Mouse (Mus musculus): Measurements from ENCODE around the gene Gm21988.

The Gm21988 gene

DNA sequence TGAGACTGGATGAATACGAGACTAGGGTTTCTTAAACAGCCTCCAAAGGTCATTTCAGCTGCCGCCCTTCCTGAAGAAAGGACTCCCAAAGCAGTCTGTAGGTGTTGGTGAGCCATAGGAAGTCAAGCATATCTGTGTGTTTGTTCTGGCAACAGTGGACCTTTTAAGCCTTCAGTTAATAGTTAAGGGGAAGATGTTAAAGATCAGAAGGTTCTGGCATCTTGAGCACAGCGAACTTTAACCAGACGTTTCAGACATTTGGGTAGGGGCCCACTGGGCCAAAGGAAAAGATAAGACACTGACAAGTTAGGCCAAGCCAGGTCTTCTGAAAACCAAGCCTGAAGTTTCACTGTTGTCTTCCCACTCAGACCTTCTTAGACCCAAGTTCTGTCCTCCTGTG lies 21.6 kb downstream of the Gm21988 start:
- no peak for DNase-seq (ENCODE audit: low spot score in 2 of 2)

DNA sequence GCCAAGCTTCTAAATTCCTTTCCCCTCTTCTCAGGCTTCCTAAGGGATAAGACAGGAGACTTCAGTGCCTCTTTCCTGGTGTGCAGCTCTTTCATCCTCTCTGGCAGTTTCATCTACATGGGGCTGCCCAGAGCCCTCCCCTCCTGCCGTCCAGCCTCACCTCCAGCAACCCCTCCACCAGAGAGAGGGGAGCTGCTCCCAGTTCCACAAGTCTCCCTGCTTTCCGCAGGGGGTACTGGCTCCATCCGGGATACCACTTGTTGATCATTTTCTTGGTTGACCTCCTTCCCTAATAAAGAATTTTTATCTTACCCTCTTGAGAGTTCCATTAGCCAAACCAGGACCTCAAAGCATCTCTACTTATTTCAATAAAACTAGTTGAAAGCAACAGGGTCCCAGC lies 23.5 kb downstream of the Gm21988 start:
- DNase-seq (ENCODE audit: low spot score in 2 of 2) = no peak

DNA sequence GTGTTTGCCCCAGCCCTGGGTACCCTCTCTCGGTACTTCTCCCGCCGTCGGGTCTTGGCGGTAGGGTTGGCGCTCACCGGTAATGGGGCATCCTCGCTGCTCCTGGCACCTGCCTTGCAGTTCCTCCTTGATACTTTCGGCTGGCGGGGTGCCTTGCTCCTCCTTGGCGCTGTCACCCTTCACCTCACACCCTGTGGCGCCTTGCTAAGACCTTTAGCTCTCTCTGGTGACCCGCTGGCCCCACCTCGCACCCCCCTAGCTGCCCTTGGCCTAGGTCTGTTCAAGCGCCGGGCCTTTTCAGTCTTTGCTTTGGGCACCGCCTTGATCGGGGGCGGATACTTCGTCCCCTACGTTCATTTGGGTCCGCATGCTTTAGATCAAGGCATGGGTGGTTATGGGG lies 24.3 kb downstream of the Gm21988 start:
- no peak for DNase-seq (ENCODE audit: low spot score in 2 of 2)

- DNase-seq (ENCODE audit: low spot score in 2 of 2) = no peak
Measured at GRCm38 (mm10) chr11:70214856-70215209, 24.8 kb downstream of the Gm21988 start.

- DNase-seq (ENCODE audit: low spot score in 2 of 2) = no peak
Measured at GRCm38 (mm10) chr11:70214191-70214855, 25.3 kb downstream of the Gm21988 start.

GRCm38 (mm10) chr11:70213736-70214135 lies 25.9 kb downstream of the Gm21988 start:
- DNase-seq (ENCODE audit: low spot score in 2 of 2) = no peak

DNA sequence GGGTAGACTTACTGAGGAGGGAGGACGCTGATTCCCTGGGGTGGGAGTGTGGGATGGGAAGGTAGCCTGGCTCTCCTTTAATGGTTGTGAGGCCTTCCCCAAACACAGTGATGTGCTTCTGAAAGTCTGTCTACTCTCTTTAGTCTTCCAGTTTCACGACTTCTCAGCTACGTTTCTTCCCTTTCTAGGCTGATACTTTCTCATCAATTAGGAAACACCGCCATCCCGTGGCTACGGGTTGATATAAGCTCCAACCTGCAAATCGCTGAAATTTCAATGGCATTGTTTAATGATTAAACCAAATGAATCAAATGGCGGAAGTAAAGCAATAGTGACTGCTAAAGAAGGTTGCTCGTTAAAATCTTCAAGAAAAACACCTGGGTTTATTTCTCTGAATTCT lies 26.7 kb downstream of the Gm21988 start:
- peak; percentile 64 to 66 for DNase-seq (ENCODE audit: low spot score in 2 of 2)

DNA sequence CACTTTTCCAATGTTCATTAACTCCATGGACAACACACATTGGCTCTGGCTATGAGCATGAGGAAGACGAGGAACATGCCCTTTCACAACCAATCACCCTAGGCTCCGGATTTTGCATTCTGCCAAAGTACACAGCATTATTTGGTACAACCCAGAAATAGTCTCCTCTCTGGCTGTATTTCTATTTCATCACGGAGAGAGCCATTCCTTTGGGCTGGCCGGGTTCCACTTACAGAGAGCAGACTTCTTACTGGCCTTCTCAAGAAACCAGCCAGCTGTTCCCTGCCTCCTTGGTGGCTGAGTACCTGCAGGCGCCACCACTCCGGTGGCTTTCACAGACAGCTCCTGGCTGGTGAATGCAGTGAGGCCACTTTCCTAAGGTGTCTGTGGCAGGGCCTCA lies 27.2 kb downstream of the Gm21988 start, which contains the start of gene Slc16a11:
TSS of gene Slc16a11 (plus strand) at position 330 of the 400 bp plus-strand sequence.
- DNase-seq (ENCODE audit: low spot score in 2 of 2) = no peak

- DNase-seq (ENCODE audit: low spot score in 2 of 2) = no peak
Measured at GRCm38 (mm10) chr11:70211972-70212371, 27.7 kb downstream of the Gm21988 start.

DNA sequence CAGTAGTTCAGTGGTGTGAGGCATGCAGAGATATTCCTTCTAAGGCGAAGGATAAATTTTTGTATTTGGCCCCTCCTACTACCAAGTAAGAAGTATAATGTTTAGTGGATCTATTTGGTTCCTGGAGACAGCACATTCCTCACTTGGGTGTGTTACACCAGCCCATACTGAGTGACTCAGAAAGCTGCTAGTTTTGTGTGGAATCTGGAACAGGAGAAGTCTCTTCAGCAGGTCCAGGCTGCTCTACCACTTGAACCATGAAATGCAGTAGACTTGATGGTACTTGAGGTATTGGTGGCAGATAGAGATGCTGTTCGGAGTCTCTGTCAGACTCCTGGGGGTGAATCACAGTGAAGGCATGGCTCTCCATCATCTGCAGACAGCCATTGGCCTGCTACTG lies 28.9 kb downstream of the Gm21988 start:
- DNase-seq (ENCODE audit: low spot score in 2 of 2) = no peak

DNA sequence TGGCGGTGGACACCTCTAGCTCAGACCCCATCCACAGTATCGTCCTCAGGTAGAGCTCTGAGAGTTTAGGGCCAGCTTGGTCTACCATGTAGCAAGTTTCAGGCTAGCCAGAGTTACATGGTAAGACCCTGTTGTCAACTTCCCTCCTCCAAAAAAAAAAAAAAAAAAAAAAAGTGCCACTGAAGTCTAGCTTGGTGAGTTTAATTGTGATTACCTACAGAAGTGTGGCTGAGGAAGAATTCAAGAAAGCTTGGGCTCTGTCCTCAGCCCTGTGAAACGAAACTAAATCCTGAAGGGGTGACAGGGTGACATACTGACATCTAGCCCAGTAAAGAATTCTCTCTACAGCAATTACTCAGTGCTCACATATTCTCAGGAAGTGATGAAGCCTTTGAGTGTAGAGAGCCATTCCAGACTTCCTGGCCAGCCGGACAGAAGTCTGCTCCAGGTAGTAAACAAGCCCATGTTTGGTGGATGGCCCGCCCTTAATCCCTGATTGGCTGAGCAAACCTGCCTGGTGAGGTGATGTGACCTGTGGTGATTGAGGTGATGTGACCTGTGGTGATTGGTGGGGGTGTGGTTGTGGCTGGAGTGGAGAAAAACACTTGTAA lies 30.7 kb downstream of the Gm21988 start:
- DNase-seq (ENCODE audit: low spot score in 2 of 2) = no peak

GRCm38 (mm10) chr11:70207283-70207682 lies 32.3 kb downstream of the Gm21988 start:
- DNase-seq (ENCODE audit: low spot score in 2 of 2) = no peak

- DNase-seq (ENCODE audit: low spot score in 2 of 2) = no peak
Measured at GRCm38 (mm10) chr11:70206801-70207200, 32.8 kb downstream of the Gm21988 start.

GRCm38 (mm10) chr11:70201691-70202090 lies 37.9 kb downstream of the Gm21988 start:
- DNase-seq (ENCODE audit: low spot score in 2 of 2) = peak; percentile 76 to 78

GRCm38 (mm10) chr11:70200036-70200608 lies 39.5 kb downstream of the Gm21988 start:
- DNase-seq (ENCODE audit: low spot score in 2 of 2) = no peak

DNA sequence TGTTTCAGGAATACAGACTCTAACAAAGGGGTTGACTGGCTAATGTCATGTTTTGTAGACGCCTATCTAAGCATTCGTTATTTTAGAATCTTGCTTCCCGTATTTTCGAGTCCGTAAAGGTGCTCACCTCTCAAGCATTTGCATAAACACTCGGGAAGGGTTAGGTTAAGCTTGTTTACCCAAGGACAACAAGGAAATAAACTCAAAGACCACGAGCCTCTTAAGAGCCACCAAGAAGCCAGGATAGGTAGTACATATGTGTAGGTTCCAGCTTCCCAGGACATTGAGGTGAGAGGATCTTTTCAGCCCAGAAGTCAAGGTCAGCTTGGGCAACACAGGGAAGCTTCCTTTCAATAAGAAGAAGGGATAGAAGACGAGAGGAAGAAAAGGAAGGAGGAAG lies 40.5 kb downstream of the Gm21988 start:
- DNase-seq (ENCODE audit: low spot score in 2 of 2) = no peak

DNA sequence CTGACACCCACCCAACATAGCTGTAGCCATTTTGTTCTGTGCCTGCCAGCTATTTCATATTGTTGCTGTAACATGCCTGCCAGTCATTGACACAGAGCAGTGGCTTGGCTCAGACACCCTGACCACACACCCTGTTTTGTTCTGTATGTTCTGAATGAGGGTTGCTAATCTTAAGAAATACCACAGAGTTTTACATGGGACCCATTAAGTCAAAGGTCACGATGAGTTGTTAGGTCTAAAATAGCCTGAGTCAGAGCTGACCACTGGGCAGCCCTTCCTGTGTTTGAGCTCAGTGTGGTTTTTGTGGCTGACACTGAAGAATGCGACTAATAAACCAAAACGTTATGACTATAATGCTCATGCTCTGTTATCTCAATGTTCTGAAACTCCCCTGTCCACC lies 41.3 kb downstream of the Gm21988 start:
- no peak for DNase-seq (ENCODE audit: low spot score in 2 of 2)

GRCm38 (mm10) chr11:70193354-70194285 lies 46.0 kb downstream of the Gm21988 start:
- no peak for DNase-seq (ENCODE audit: low spot score in 2 of 2)

- DNase-seq (ENCODE audit: low spot score in 2 of 2) = no peak
Measured at GRCm38 (mm10) chr11:70192157-70192556, 47.5 kb downstream of the Gm21988 start.

GRCm38 (mm10) chr11:70191188-70191587 lies 48.4 kb downstream of the Gm21988 start:
- no peak for DNase-seq (ENCODE audit: low spot score in 2 of 2)

- peak in 1 of 2 experiments; percentile 46 for DNase-seq (ENCODE audit: low spot score in 2 of 2)
Measured at GRCm38 (mm10) chr11:70189319-70190134, 50.1 kb downstream of the Gm21988 start.

Measured in urinary bladder, adult 18-20 months (tissue).